Mouse (Mus musculus) hindbrain, embryonic 14.5 days (tissue): ENCODE results near the gene Mrpl4. TPM values are rescaled to one million over a fixed set of nuclear protein-coding genes. Genes with fewer than 3 reads are reported as not detected.
"Not testable (repeated sequence)": the region's sequence is repeated elsewhere in the genome, so short reads cannot be mapped to it uniquely, and the experiment has no call there.

ENCODE experiments used
- ATAC-seq: fragments of 200-750 bp; cut with Nextera tagmentation; 2 replicates; pipeline ENCODE4 v1.8.0; 2017; ENCODE audit warnings: moderate number of reproducible peaks, mild to moderate bottlenecking, moderate TSS enrichment, moderate library complexity; ENCODE audit not compliant: low FRiP score
- DNase-seq: peaks from one replicate; pipeline ENCODE4 v3.0.0-alpha.2; 2015; ENCODE audit warnings: low spot score
- H3K27ac ChIP-seq: fragments of 300-500 bp; sonication (generic); 2 replicates; pipeline ENCODE4 v1.5.1; 2014; ENCODE audit warnings: mild to moderate bottlenecking, moderate library complexity
- H3K27me3 ChIP-seq: fragments of 300-500 bp; sonication (generic); 2 replicates; pipeline ENCODE4 v1.6.1; 2014; ENCODE audit warnings: mild to moderate bottlenecking, low read length, mixed read lengths; ENCODE audit not compliant: control insufficient read depth, insufficient read depth
- H3K36me3 ChIP-seq: fragments of 300-500 bp; sonication (generic); replicated peaks from 2 replicates; pipeline ENCODE4 v1.6.1; 2014; ENCODE audit not compliant: control insufficient read depth, insufficient read depth
- H3K4me1 ChIP-seq: fragments of 300-500 bp; sonication (generic); replicated peaks from 2 replicates; pipeline ENCODE4 v1.6.1; 2014; ENCODE audit warnings: antibody characterized with exemption, low read length, mixed read lengths; ENCODE audit not compliant: control insufficient read depth, insufficient read depth
- H3K4me2 ChIP-seq: fragments of 300-500 bp; sonication (generic); replicated peaks from 2 replicates; pipeline ENCODE4 v1.6.1; 2014; ENCODE audit warnings: mild to moderate bottlenecking, moderate library complexity
- H3K4me3 ChIP-seq: fragments of 300-500 bp; sonication (generic); replicated peaks from 2 replicates; pipeline ENCODE4 v1.5.1; 2014; ENCODE audit warnings: mild to moderate bottlenecking, low read length
- H3K9ac ChIP-seq: fragments of 300-500 bp; sonication (generic); 2 replicates; pipeline ENCODE4 v1.6.1; 2014
- H3K9me3 ChIP-seq: fragments of 300-500 bp; sonication (generic); 2 replicates; pipeline ENCODE4 v1.6.1; 2016; ENCODE audit warnings: low read length; ENCODE audit not compliant: control insufficient read depth
- WGBS: fragments of 180-500 bp; shearing (Covaris S2); extraction: QIAGEN DNeasy Blood & Tissue Kit; methylation state at CpG from one replicate; pipeline ENCODE4 v1.1.7; 2014; 5-methylcytosine and 5-hydroxymethylcytosine counted together
- polyA plus RNA-seq: library from polyadenylated mRNA; unstranded; fragments of >200 nt; fragmentation: Nextera tagmentation; extraction: Ambion mirVana; gene quantifications from 2 replicates; pipeline ENCODE4 v1.2.1, GENCODE M21; 2014

Gene Mrpl4
- polyA plus RNA-seq, 1 experiment from 2014 or later: 102 TPM

GRCm38 (mm10) chr9:20995069-20995468 is 7.5 kb upstream of the Mrpl4 start:
- DNase-seq (no peak), ATAC-seq (no peak)
- Histone ChIP-seq H3K36me3 (no peaks in the 10 kb centered on the region), H3K4me1 (peaks cover 4% of the 10 kb centered on the region; the same call in 1 of the 2 replicates), H3K4me2 (no peak overlapping the region), H3K4me3 (no peak overlapping the region), H3K9ac (no peak overlapping the region), H3K9me3 (no peaks in the 10 kb centered on the region), H3K27ac (no peak overlapping the region), H3K27me3 (no peaks in the 10 kb centered on the region)
- WGBS: 70% methylated on average over 3 of the region's 3 CpGs

- H3K9ac ChIP-seq: no peak overlapping the region
- H3K9me3 ChIP-seq: no peaks in the 10 kb centered on the region
- H3K4me3 ChIP-seq: no peak overlapping the region
- H3K36me3 ChIP-seq: no peaks in the 10 kb centered on the region
- no peak overlapping the region for H3K4me2 ChIP-seq
- whole genome bisulfite sequencing: 92% methylated on average over 8 of the region's 8 CpGs
- no peak overlapping the region for H3K27ac ChIP-seq
- no peaks in the 10 kb centered on the region for H3K4me1 ChIP-seq
- DNase-seq (no peak), ATAC-seq (no peak)
- no peaks in the 10 kb centered on the region for H3K27me3 ChIP-seq
Measured at GRCm38 (mm10) chr9:20997065-20997464, 5.5 kb upstream of the Mrpl4 start.

DNA sequence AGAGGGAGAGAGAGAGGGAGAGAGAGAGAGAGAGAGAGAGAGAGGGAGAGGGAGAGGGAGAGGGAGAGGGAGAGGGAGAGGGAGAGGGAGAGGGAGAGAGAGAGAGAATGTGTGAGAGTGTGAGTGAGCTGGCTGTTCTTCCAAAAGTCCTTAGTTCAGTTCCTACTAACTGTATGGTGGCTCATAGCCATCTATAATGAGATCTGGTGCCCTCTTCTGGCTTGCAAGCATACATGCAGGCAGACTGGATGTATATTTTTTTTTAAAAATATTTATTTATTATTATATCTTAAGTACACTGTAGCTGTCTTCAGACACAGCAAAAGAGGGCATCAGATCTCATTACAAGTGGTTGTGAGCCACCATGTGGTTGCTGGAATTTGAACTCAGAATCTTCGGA is 4.2 kb upstream of the Mrpl4 start:
- not testable (repeated sequence) for H3K9me3 ChIP-seq, H3K36me3 ChIP-seq, H3K27ac ChIP-seq, ATAC-seq, DNase-seq, H3K27me3 ChIP-seq, H3K4me3 ChIP-seq, H3K4me1 ChIP-seq, H3K9ac ChIP-seq, H3K4me2 ChIP-seq
- 89% methylated on average over 1 of the region's 1 CpGs for WGBS

DNA sequence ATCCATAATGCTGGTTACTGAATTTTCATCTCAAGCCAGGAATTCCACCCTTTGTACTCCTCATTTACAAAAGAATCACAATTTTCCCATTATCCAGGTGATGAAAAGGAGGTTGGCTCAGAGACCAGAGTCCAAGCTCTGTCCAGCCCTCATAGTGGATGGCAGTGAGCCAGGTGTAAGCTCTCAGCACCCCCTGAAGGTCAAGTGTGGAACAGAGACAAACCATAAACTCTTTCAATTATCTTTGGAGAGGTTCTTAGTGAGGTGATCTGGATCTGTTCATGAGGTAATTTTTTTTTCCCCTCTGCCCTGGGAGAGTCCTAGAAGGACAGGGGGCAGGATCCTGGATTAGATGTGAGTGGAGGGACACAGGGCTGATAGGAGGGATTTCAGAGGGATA is 1.7 kb upstream of the Mrpl4 start:
- Histone ChIP-seq H3K36me3 (peaks cover 16% of the 10 kb centered on the region), H3K27ac (no peak overlapping the region), H3K4me2 (no peak overlapping the region), H3K9me3 (no peaks in the 10 kb centered on the region), H3K4me1 (peaks cover 6% of the 10 kb centered on the region; the same call in 1 of the 2 replicates), H3K27me3 (no peaks in the 10 kb centered on the region), H3K9ac (no peak overlapping the region), H3K4me3 (no peak overlapping the region)
- no peak for DNase-seq
- no peak for ATAC-seq

DNA sequence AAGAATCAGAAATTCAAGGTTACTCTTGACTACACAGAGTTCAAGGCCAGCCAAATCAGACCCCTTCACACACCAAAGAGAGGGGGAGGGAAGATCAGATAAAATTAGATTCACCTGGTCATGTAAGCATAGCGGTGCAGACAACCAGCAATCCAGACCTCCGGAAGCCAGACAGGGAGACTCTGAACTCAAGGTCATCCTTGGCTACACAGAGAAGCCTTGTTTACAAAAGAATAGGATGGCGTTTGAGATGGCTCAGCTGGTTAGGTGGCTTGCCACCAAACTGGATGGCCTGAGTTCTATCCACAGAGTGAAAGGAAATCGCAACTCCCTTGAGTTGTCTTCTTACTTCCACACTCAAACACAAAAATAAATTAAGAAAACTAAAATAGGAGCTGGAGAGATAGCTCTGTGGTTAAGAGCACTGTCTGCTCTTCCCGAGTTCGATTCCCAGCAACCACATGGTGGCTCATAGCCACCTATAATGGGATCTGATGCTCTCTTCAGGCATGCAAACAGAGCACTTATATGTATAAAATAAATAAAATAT is 812 bp upstream of the Mrpl4 start:
- ATAC-seq (no peak), DNase-seq (no peak)
- no peak overlapping the region for H3K9ac ChIP-seq
- H3K27me3 ChIP-seq: no peaks in the 10 kb centered on the region
- 74% methylated on average over 6 of the region's 6 CpGs for WGBS
- peak overlapping the region; percentile 73 for H3K4me2 ChIP-seq
- no peaks in the 10 kb centered on the region for H3K9me3 ChIP-seq
- no peak overlapping the region for H3K27ac ChIP-seq
- no peak overlapping the region for H3K4me3 ChIP-seq
- peaks cover 24% of the 10 kb centered on the region for H3K36me3 ChIP-seq
- peaks cover 6% of the 10 kb centered on the region; the same call in 1 of the 2 replicates for H3K4me1 ChIP-seq

GRCm38 (mm10) chr9:21002270-21002626 is 290 bp upstream of the Mrpl4 start:
- Histone ChIP-seq H3K4me1 (peaks cover 6% of the 10 kb centered on the region; the same call in 1 of the 2 replicates), H3K27me3 (no peaks in the 10 kb centered on the region), H3K4me2 (peak overlapping the region; percentile 73), H3K9ac (peak overlapping the region; percentile 88), H3K9me3 (no peaks in the 10 kb centered on the region), H3K36me3 (peaks cover 29% of the 10 kb centered on the region), H3K27ac (peak overlapping the region; percentile 84), H3K4me3 (peak overlapping the region; percentile 92)
- ATAC-seq (peak; percentile 43), DNase-seq (peak; percentile 33)
- 9% methylated on average over 7 of the region's 7 CpGs for WGBS

DNA sequence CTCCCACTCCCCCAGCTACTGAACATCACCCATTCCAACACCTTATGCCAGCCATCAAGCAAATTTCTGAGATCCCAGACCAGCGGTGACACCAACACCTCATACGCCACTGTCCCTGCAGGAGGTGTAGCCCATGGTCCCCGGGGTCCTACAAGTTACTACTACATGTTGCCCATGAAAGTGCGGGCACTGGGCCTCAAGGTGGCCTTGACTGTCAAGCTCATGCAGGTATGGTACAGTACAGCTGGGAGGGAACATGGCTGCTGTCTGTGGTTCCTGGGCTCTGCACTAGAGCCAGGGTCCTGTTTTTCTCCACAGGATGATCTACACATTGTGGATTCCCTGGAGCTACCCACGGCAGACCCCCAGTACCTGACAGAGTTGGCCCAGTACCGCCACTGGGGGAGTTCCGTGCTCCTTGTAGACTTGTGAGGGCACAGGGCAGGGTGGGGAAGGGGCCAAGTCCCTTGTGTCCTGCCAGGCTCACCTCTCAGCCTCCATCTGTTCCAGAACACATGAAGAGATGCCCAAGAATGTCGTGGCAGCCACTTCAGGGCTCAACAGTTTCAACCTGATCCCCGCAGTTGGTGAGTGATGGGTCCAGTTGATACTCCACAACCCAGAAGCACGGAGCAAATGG is 4.9 kb downstream of the Mrpl4 start:
- H3K36me3 ChIP-seq: peaks cover 50% of the 10 kb centered on the region
- H3K9ac ChIP-seq: no peak overlapping the region
- no peak overlapping the region for H3K4me2 ChIP-seq
- WGBS: 96% methylated on average over 10 of the region's 10 CpGs
- no peak overlapping the region for H3K27ac ChIP-seq
- H3K4me1 ChIP-seq: peaks cover 6% of the 10 kb centered on the region; the same call in 1 of the 2 replicates
- DNase-seq (no peak), ATAC-seq (no peak)
- no peaks in the 10 kb centered on the region for H3K27me3 ChIP-seq
- no peaks in the 10 kb centered on the region for H3K9me3 ChIP-seq
- no peak overlapping the region for H3K4me3 ChIP-seq

GRCm38 (mm10) chr9:21008007-21008406 is 5.5 kb downstream of the Mrpl4 start:
- DNase-seq: no peak
- no peak overlapping the region for H3K9ac ChIP-seq
- H3K4me2 ChIP-seq: no peak overlapping the region
- 0 out of 2 replicates have a peak, but pooled peaks cover 2% of the 10 kb centered on the region for H3K27me3 ChIP-seq
- WGBS: 87% methylated on average over 7 of the region's 7 CpGs
- ATAC-seq: no peak
- H3K9me3 ChIP-seq: no peaks in the 10 kb centered on the region
- peaks cover 50% of the 10 kb centered on the region for H3K36me3 ChIP-seq
- H3K4me1 ChIP-seq: peaks cover 6% of the 10 kb centered on the region; the same call in 1 of the 2 replicates
- H3K4me3 ChIP-seq: no peak overlapping the region
- no peak overlapping the region for H3K27ac ChIP-seq

DNA sequence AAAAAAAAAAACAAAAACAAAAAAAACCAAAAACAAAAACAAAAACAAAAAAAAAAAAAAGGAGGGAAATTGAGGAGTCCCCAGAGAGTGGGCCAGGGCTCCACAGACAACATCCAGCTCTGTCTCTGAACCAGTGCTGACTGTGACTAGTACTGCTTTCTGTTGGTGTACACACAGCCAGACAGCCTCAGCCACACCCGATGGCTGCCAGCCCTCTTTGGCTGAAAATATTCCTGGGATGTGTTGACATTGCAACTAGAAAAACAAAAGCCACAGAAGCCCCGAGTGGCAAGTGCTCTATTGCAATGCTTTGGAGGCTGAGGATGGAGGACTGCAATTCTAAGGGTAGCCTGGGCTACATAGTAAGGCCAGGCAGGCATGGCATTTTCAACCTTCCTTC is 7.8 kb downstream of the Mrpl4 start:
- no peak overlapping the region for H3K4me2 ChIP-seq
- no peak overlapping the region for H3K4me3 ChIP-seq
- no peak for ATAC-seq
- H3K4me1 ChIP-seq: no peaks in the 10 kb centered on the region
- no peak overlapping the region for H3K9ac ChIP-seq
- no peak for DNase-seq
- WGBS: 81% methylated on average over 2 of the region's 2 CpGs
- no peaks in the 10 kb centered on the region for H3K9me3 ChIP-seq
- peaks cover 38% of the 10 kb centered on the region for H3K36me3 ChIP-seq
- H3K27ac ChIP-seq: no peak overlapping the region
- peaks cover 21% of the 10 kb centered on the region for H3K27me3 ChIP-seq
